Mouse (Mus musculus): ENCODE measurements around the gene Smap1.
A peak's percentile ranks its signal among the peaks of the same experiment; 100 is the strongest.

The Smap1 gene

DNA sequence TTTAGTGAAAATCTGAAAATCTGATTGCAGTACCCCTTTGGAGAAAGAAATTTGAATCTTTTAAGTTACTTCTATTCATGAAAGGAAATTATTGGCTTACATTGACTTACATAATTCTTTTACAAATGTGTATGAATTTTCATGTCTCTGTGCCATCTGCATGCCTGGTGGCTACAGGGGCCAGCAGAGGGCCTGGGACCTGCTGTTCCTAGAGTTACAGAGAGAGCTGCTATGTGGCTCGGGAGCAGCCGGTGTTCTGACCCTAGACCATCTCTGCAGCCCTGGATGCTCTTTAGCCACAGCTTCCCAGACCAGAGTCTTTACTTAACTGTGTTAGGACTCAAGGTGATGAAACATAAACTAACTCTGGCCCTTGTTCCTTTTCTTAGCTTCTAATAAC lies 1.8 kb downstream of the Smap1 start:
- DNase-seq (ENCODE audit: low read depth, low spot score): peak; percentile 52

DNA sequence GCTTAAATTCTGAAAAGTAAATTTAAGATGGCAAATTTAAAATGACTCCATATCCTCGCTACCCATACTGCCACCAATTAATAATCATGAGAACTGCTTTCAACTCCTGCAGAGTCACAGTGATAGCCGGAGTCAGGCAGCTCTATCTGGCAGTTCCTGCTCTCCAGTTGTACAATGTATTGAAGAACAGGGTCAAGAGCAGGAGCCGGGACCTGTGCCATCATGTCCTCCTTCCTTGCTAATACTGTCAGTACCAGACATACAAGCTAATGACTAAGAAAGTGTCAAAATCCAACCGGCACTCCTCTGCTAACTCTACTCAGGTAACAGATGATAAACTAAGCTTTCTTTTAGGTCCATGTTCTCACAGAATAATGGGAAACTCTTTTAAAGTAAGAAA lies 3.0 kb downstream of the Smap1 start:
- no peak for DNase-seq (ENCODE audit: low read depth, low spot score)

DNA sequence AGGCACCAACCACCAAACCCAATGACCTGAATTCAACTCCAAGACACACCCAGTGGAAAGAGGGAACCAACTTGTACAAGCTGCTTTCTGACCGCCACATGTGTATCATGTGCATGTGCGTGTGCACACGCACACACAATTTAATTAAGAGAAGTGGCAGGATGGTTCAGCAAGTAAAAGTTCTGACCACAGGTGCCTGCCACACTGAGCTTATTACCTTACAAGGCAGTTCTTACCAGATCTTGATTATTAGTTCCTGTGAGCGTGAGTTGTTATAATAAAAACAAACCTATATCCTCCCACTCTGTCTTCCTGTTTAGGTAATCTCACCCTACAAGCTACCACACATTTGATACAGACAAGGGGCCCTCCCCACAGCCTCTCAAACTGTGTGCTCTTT lies 6.6 kb downstream of the Smap1 start:
- peak; percentile 17 for DNase-seq (ENCODE audit: low read depth, low spot score)

DNA sequence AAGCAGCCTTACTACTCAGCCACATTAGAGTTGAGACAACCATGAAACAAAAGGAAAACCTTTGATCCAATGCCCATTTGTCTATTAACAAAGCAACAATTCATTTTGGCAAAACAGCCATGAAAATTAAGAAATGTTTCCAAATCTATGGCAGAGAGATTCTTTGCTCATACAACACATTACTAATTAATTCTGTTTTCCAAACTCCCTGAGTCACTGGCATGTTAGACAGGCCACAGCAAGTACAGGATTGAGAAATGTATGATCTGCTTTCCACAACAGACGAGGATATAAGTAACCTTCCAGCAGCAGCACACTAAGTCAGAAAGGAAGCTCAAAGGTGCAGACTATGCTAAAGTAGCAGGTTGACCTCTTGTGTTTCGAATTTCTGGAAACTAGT lies 9.1 kb downstream of the Smap1 start:
- no peak for DNase-seq (ENCODE audit: low read depth, low spot score)

DNA sequence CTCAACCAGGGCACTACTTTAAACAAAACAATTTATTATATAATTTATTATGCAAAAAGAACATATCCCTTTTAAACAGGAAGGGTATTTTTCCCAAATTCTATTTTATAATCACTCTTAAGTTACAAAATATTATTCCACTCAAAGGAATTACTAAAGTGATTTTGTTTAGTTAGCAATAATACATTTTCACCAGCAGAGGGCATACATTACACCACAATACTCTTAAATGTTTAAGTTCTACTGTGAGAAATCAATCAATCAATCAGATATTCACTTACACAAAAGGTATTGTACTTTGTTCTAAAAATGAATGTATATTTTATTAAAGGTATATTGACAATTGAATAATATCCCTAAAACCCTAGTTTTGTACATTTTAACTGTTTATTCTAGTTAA lies 16.0 kb downstream of the Smap1 start:
- peak; percentile 44 for DNase-seq (ENCODE audit: low read depth, low spot score)

DNA sequence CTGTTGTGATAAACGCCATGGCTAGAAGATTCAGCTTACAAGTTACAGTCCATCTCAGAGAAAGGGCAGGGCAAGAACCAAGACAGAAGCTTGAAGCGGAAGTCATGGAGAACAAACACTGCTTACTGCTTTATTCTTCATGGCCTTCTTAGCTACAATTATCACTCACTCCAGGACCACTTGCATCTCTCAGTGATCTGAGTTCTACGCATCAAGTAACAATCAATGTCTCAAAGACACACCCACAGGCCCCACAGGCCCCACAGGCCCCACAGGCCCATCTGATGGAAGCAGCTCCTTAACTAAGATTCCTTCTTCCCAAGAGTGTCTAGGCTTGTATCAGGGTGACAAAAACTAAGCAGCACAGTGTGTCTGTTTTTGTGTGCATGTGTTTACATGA lies 18.8 kb downstream of the Smap1 start:
- no peak for DNase-seq (ENCODE audit: low read depth, low spot score)

DNA sequence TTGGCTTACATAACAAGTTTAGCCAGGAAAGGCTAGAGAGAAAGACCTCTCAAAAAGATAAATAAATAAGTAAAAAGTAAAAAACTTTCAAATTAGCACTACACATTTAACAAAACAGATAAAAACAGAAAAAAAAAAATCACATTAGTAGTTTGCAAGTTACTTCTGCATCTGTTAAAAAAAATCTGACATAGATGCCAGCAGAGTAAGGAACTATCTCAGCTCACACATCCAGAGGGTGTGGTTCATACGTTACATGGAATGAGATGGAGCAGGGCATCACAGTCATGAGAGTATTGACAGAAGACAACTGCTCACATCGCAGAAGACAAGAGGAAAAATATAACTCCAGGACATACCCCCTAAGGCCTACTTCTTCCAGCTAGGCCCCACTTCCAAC lies 19.4 kb downstream of the Smap1 start:
- no peak for DNase-seq (ENCODE audit: low read depth, low spot score)

DNA sequence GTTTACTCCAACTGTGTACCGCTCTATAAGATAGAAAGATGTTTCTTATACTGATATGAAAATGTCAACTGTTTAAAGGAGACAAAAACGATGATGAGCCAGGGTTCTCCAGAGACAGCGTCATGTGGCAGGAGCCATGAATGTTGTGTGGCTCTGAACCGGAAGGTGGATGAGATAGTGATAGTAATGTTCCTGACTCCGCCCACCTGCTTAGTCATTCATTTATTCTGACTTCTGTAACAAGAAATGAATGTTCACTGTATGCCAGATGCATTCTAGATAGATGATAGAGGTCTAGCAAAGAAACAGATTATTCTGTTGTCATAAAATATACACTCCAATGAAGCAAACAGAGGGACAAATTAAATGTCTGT lies 22.5 kb downstream of the Smap1 start:
- DNase-seq (ENCODE audit: low read depth, low spot score): no peak

DNA sequence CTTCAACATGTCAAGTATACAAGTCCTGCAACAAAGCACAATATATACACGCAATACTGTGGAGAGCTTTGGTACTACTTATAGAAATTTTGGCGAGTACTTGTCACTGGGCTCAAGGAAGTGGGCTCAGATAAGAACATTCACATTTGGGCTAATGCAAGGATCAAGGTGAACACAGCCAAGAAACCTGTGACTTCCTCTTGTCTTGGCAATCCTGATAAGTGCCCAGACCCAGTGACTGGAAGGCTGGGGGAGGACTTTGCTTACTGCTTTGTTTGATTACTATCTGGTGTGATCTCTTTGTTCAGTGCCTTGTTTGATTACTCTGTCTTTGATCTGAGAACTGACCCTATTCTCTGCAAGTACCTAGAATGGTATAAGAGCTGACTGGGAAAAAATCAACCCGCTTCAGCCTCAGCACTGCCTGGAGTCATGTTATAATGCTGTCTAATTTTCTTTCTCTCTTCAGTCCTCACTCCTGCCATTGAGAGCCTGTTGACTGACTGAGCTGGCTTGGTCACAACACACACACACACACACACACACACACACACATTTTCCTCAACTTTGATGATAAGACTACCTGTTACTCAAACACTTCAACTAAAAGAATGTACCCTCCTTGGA lies 23.0 kb downstream of the Smap1 start:
- DNase-seq (ENCODE audit: low read depth, low spot score): no peak

DNA sequence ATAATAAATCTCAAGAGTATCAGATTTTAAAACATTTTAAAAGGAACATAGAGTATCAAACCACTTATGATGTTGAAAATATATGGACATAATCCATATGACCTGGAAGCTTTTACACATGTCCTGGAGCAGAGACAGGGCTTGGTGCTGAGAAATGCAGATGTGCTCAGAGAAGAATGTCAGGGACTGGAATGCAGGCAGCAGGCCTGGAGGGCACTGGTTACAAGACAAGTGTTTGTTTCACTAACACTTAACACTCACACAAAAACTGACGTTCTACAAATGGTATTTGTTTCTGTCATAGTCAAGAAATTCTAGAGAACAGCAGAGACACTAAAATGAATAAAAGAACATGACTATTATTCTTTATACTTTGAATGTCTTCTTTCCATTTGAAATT lies 30.0 kb downstream of the Smap1 start:
- DNase-seq (ENCODE audit: low read depth, low spot score): no peak

DNA sequence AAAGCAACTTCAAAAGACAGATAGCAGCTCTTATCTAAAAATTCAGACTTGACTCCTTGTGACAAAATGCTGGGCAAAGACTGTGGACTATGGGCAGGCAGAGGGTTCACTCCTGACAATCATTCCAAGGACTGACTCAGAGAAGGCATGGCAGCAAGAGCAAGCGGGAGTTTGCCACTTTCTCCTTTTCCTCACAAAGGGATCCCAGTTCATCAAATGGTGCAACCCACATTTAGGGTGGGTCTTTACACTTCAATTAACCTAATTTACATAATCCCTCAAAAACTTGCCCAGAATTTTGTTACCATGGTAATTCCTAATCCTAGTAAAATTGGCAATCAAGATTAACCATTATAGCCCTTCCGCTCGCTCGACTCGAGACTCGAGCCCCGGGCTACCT lies 37.2 kb downstream of the Smap1 start:
- DNase-seq (ENCODE audit: low read depth, low spot score): no peak

DNA sequence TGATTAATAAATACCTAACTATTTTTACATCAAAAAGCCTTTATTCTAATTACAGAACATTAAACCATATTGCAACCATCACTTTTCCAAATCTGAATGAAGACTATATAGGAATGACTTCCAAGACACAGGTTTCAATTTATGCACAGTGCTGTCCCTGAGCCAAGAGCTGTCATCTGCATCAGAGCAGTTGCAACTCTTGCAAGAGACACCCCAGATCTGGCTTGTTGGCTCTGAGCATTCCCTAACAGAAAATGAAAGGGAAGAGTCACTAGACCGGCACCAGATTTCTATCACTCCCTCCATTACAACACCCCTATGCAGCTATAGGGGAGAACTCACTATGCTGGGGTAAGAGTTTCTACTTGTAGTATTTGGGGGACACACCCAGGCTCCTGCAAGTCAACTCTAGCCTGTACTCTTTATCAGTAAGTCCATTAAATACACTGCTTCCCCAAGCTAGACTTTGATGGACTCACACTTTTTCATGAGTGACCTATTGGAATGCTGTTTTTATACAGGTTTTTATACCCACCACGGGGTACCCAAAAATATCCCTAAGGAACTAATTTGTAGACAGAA lies 37.9 kb downstream of the Smap1 start:
- no peak for DNase-seq (ENCODE audit: low read depth, low spot score)

DNA sequence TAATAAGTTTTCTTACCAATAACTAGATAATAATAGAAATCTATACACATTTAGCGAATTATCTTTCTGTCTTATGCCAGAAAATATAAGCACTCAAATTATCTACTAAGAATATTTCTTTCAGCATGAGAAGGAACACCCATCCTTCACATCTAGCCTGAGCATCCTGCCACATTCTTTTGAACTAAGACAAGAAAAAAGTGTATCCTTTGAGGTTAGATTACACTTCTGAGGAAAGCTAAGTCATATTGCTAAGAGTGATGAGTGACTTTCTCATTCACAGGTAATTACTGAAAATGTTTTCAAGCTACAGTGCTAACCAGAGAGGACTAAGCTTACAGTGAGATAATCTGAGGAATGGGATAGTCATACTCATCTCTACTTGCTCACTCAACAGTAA lies 39.4 kb downstream of the Smap1 start:
- no peak for DNase-seq (ENCODE audit: low read depth, low spot score)

DNA sequence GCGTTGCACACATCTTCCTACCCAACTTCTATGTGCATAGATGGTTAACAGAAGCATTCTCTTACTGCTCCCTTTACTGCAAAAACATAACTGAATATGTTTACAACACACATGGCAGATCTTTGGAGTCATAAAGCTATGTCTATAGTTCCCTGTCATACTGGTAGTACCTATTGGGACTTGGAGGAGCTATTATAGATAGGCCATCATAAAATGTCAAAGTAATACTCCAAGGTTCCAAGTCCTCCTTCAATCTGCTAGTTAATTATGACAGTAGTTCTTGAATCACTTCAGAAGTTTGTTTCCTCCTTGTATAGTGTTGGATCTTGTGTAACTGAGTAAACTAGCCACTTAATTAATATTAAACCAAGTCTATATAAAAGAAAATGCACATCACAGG lies 49.9 kb downstream of the Smap1 start:
- DNase-seq (ENCODE audit: low read depth, low spot score): no peak

DNA sequence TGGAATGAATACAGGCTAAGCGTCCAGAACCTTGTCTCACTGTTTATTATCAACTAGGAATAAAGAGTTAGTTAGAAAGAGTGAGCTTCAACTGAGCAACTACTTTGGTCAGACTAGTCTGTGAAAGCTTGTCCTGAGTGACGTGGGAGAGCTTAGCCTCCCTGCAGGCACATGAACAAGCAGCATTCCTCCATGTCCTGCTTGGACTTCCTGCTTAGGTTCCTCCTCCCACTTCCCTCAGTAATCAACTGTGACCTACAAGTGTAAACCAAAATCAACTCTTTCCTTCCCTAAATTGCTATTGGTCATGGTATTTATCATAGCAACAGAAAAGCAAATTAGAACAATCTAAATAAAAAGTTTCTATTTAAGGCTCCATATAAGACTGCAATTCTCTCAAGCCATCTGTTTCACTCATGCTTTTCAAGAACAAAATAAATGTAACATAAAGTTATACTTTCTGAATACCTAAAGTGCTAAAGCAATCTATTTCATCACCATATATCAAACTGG lies 54.7 kb downstream of the Smap1 start:
- DNase-seq (ENCODE audit: low read depth, low spot score): no peak

DNA sequence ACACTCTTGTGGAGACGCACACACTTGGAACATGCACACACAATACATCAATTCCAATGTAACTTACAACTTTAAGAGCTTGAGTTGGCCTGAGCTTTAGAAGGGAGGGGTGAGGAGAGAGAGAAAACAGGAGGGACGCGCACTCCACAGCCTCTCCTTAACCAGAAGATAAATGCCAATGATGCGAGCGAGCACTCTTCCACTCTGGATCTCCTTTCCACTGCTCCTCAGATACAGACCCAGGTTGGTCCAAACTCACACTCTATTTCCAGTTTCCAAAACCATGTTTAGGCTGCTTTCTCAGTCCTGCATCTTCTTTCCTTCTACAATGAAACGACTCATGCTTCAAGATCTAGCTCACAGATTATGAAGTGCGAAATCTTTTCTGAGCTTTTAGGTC lies 56.6 kb downstream of the Smap1 start:
- no peak for DNase-seq (ENCODE audit: low read depth, low spot score)

DNA sequence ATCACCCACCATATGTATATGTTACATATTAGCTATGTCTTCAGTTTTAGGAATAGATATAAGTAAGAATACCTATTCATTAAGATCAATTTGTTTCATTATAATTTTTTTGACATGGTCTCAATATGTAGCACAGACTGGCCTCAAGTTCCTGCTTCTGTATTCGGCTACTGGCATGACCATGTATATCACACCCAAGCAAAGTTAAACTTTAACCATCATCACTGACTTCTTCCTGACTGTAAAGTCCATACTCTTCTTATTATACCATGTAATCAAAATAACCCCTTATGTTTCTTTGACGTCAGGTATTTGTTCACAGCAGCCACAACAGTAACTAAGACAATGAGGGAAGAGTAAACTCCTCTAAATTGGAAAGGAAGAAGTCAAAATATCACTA lies 61.2 kb downstream of the Smap1 start:
- no peak for DNase-seq (ENCODE audit: low read depth, low spot score)

DNA sequence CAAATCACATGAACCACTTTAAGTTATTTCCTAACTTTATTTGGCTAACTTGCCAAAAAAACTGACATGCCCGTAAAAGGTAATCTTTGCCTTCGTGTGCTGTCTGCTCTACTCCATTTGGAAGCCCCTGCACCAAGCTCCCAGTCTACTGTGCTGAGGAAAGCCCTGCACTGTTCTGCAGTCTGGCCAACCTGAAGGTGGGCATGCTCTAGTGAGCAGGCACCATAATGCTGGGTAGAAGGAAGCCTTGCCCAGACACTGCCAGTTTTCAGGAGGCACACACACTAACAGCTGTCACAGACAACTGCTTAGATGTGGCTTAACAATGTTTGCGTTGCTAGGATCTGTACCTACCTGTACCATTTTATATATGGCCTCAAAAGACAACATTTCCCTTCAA lies 66.5 kb downstream of the Smap1 start:
- DNase-seq (ENCODE audit: low read depth, low spot score): no peak

DNA sequence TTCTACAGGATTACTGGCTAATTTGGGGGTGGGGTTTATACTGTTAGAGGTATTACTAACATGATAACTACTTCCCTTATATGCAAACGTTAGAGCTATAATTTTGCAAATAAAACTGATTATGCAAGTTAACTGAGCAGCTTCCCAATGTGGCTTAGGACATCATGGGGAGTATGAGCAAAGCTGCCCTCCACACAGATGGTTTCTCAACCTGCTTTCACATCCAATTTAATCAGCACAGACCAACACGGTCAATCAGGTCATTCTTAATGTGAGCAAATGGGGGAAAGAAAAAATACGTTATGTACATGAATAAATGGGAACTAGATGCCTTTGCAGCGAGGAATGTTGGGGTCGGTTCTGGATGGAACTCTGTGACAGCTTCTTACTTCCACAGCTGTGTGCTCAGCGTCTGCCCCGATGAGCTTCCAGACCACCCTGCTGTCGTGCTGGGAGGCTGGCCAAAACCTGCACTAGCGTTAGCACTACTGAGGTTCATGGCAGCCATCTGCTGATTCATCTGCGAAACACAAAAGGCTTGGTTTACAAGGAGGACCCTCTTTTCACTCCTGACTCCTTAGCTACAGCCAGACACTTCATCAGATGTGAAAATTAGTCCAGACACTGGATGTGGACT lies 76.0 kb downstream of the Smap1 start:
- no peak for DNase-seq (ENCODE audit: low read depth, low spot score)

DNA sequence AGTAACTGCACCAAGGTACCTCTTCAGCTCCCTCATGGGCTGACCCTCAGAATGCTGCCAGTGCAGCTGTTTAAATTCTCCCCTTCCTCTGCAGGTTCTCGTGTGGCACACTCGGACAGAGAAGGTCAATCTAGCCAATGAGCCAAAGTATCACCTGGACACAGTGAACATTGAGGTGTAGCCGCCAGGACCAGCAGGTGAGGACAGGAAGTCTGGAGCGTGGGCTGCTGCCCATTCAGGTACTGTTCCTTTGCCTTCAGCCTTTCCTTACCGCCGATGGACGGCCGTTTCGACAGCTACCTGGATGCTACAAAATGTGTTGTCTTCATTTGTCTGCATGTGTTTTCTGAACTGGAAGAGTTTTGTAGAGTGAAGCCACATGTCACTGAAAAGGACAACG lies 77.1 kb downstream of the Smap1 start:
- no peak for DNase-seq (ENCODE audit: low read depth, low spot score)

DNA sequence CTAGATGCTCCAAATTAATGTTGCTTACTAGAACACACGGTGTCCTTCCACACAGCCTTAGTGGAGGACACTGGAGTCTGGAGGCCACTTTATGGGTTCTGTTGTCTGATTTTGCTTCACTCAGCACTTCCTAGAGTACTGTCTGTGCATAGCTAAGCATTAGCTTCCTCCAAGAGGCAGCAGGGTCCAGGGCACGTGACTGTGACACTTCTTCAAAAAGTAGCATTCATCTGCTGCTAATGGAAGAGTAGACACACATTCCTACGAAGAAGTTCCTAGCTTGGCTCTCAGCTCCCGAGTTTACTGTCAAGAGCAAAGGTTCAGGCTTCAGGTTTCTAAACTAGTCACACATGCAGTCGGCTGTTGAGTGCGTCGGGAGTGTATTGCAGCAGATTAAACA lies 78.3 kb downstream of the Smap1 start:
- no peak for DNase-seq (ENCODE audit: low read depth, low spot score)

DNA sequence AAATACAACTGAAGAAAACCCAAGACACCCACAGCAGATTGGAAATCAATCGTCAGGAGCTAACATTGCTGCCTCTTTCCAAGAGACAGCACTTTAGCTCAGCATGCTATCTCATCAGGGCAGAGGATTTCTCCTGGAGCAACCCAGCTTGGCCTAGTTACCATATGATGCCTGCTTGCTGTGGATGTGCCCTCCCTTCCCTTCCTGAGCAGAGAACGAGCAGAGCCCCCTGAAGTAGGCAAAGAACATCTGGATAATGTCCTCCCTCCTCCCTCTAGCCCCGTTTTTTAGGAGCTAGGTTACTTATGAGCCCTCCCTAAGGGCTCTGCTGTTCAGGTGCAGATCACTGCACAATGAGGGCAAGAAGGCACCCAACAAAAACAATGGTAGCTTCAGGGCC lies 79.5 kb downstream of the Smap1 start:
- DNase-seq (ENCODE audit: low read depth, low spot score): no peak

DNA sequence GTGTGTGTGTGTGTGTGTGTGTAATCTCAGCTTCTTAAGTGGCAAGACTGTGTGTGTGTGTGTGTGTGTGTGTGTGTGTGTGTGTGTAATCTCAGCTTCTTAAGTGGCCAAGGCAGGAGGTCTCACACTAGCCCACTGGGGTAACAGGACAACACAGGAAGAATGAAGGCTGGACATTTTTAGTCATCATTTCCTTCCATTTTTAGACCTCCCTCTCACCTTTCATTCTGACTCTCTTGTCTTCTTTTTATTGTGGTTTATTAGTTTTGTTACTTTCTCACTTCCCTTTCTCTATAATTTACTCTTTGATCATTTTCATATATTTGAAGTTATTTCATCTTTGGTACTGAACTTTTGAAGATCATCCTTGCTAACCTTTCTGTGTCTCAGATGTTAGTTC lies 81.2 kb downstream of the Smap1 start:
- DNase-seq (ENCODE audit: low read depth, low spot score): peak; percentile 58
